Mouse (Mus musculus) activated CD4-positive, CD25-positive, alpha-beta regulatory T cell, adult 4 months (primary cell): Measurements from ENCODE around the gene March7. TPM values are rescaled to one million over a fixed set of nuclear protein-coding genes. Genes with fewer than 3 reads are reported as not detected.

ENCODE experiments used
- ATAC-seq: one replicate; pipeline ENCODE4 v1.8.0; 2017
- polyA plus RNA-seq, 2 experiments: library from polyadenylated mRNA; unstranded; fragments of 100-300 nt; shearing (Covaris generic); gene quantifications; one replicate each; pipeline ENCODE4 v1.2.1; 2017

Gene March7
- polyA plus RNA-seq, 2 experiments from 2014 or later: 83.0 to 101 TPM

- ATAC-seq: no peak
Observed at GRCm38 (mm10) chr2:60289451-60289850, 79.8 kb downstream of the March7 start.

- ATAC-seq: no peak
Observed at GRCm38 (mm10) chr2:60291381-60291780, 81.7 kb downstream of the March7 start.

DNA sequence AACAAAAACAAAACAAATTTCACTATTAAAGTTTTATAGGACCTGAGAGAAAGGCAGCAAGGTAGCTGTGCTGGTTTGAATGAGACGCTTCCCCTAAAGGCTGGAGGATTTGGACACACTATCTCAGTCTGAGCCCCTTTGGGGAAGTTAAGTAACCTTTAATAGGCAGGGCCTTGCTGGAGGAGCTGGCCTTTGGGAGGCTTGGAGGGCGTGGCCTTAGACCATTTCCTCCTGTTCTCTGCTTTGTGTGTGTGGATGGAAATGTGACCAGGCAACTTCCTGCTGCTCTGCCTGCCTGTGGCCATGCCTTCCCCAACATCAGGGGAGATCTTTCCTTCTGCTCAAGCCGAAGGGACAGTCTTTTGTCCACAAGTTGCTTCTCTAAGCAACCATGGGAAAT, 88.6 kb downstream of the March7 start:
- no peak for ATAC-seq

DNA sequence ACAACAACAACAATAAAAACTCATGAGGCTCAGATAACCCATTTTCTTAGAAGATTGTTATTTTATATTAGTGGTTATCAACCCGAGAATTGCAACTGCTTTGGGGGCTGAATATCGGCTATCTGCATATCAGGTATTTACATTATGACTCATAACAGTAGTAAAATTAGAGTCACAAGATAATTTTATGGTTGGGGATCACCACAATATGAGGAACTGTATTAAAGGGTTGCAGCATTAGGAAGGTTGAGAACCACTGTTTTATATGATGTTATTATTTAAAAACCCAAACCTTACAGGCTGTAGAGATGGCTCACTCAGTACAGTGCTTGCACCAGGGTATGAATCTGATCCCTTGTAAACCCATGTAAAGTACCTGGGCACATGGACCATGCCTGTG, 89.6 kb downstream of the March7 start:
- ATAC-seq: no peak

Other genes starting within 250 kb of the March7 start
- gene Baz2b, start within 50 bp of the March7 start, polyA plus RNA-seq: 10 to 100 TPM; 26.0 to 32.0 TPM
- 1 to 10 TPM; 2.2 to 5.4 TPM for gene Cd302, start 74.6 kb downstream of the March7 start, polyA plus RNA-seq
- 10 to 100 TPM; 13.9 to 15.7 TPM for gene Ly75, start 173.4 kb downstream of the March7 start, polyA plus RNA-seq